Mouse (Mus musculus) kidney, embryonic 16.5 days (tissue): ENCODE data around the gene N4bp3. TPM values are rescaled to one million over a fixed set of nuclear protein-coding genes. Genes with fewer than 3 reads are reported as not detected.

Experiments
- polyA plus RNA-seq: library from polyadenylated mRNA; unstranded; fragments of >200 nt; fragmentation: Nextera tagmentation; extraction: Ambion mirVana; gene quantifications from 2 replicates; pipeline ENCODE4 v1.2.1, GENCODE M21; 2015

N4bp3 gene
- polyA plus RNA-seq, 1 experiment from 2014 or later, result 34.1 TPM

Other genes with a start within 250 kb of the N4bp3 start
- 25.0 and 26.2 TPM in 2 replicates for gene Phykpl, start 66.1 kb downstream of the N4bp3 start, polyA plus RNA-seq
- 343 and 374 TPM in 2 replicates for gene Hnrnpab, start 44.0 kb downstream of the N4bp3 start, polyA plus RNA-seq
- gene Nhp2, start 31.1 kb downstream of the N4bp3 start, polyA plus RNA-seq, result 156 and 158 TPM in 2 replicates
- 48.9 and 51.9 TPM in 2 replicates for gene Rmnd5b, start 14.9 kb downstream of the N4bp3 start, polyA plus RNA-seq
- 4.0 and 4.5 TPM in 2 replicates for gene D930048N14Rik, start 112 bp upstream of the N4bp3 start, polyA plus RNA-seq
- gene 0610009B22Rik, start 38.0 kb upstream of the N4bp3 start, polyA plus RNA-seq, result 105 and 107 TPM in 2 replicates
- 11.7 and 15.7 TPM in 2 replicates for gene Sec24a, start 112.8 kb upstream of the N4bp3 start, polyA plus RNA-seq
- 109 and 113 TPM in 2 replicates for gene Sar1b, start 112.8 kb upstream of the N4bp3 start, polyA plus RNA-seq
- 0.87 and 1.1 TPM in 2 replicates for gene Jade2, start 206.8 kb upstream of the N4bp3 start, polyA plus RNA-seq